Mouse (Mus musculus) activated CD4-positive, CD25-positive, alpha-beta regulatory T cell, adult 4 months (primary cell): Measurements from ENCODE around the gene Slc15a3. TPM values are rescaled to one million over a fixed set of nuclear protein-coding genes. Genes with fewer than 3 reads are reported as not detected.

Experiments used
- polyA plus RNA-seq, 2 experiments: library from polyadenylated mRNA; unstranded; fragments of 100-300 nt; shearing (Covaris generic); gene quantifications; one replicate each; pipeline ENCODE4 v1.2.1; 2017

Slc15a3 gene
- polyA plus RNA-seq, 2 experiments from 2014 or later = 3.8 to 6.2 TPM

Other genes starting within 250 kb of the Slc15a3 start
- 10 to 100 TPM; 79.6 to 85.1 TPM for gene Ddb1, start 234.4 kb upstream of the Slc15a3 start, polyA plus RNA-seq
- gene Tkfc, start 234.1 kb upstream of the Slc15a3 start, polyA plus RNA-seq = 10 to 100 TPM in 1 of 2 experiments, 1 to 10 TPM in 1; 6.3 to 12.3 TPM
- 1 to 10 TPM in 1 of 2 experiments, not detected in 1; 1.1 TPM for gene Vwce, start 205.5 kb upstream of the Slc15a3 start, polyA plus RNA-seq
- not detected for gene Pga5, start 161.7 kb upstream of the Slc15a3 start, polyA plus RNA-seq
- gene Vps37c, start 151.0 kb upstream of the Slc15a3 start, polyA plus RNA-seq = 10 to 100 TPM; 11.1 to 13.2 TPM
- gene Cd5, start 100.7 kb upstream of the Slc15a3 start, polyA plus RNA-seq = 100 to 1,000 TPM; 406 to 482 TPM
- 100 to 1,000 TPM; 365 to 512 TPM for gene Cd6, start 9.7 kb upstream of the Slc15a3 start, polyA plus RNA-seq
- gene Tmem132a, start 30.2 kb downstream of the Slc15a3 start, polyA plus RNA-seq = under 1 TPM in 1 of 2 experiments, not detected in 1; 0.89 TPM
- gene Tmem109, start 42.3 kb downstream of the Slc15a3 start, polyA plus RNA-seq = 10 to 100 TPM; 59.2 to 65.4 TPM
- gene Prpf19, start 55.5 kb downstream of the Slc15a3 start, polyA plus RNA-seq = 10 to 100 TPM; 11.7 to 29.4 TPM
- not detected for gene Zp1, start 80.9 kb downstream of the Slc15a3 start, polyA plus RNA-seq
- not detected for gene Ptgdr2, start 97.4 kb downstream of the Slc15a3 start, polyA plus RNA-seq
- gene Ccdc86, start 109.5 kb downstream of the Slc15a3 start, polyA plus RNA-seq = 10 to 100 TPM in 1 of 2 experiments, 1 to 10 TPM in 1; 7.9 to 11.1 TPM
- gene Ms4a10, start 134.9 kb downstream of the Slc15a3 start, polyA plus RNA-seq = not detected
- gene Ms4a15, start 153.5 kb downstream of the Slc15a3 start, polyA plus RNA-seq = under 1 TPM in 1 of 2 experiments, not detected in 1; 0.20 TPM
- gene Ms4a18, start 178.3 kb downstream of the Slc15a3 start, polyA plus RNA-seq = not detected
- not detected for gene Ms4a8a, start 241.4 kb downstream of the Slc15a3 start, polyA plus RNA-seq